Mouse (Mus musculus) monocyte, adult 2 months (primary cell): ENCODE measurements around the gene 2310030G06Rik.

Source experiments
- DNase-seq, 2 experiments: peaks; one replicate each; pipeline ENCODE4 v3.0.0; 2022; ENCODE audit warnings: low spot score in 2 of 2, low read depth in 1 of 2

The 2310030G06Rik gene

GRCm38 (mm10) chr9:50742744-50743143, 3.6 kb downstream of the 2310030G06Rik start:
- DNase-seq = no peak

- no peak for DNase-seq
Observed at GRCm38 (mm10) chr9:50742261-50742660, 4.1 kb downstream of the 2310030G06Rik start.

- no peak for DNase-seq
Observed at GRCm38 (mm10) chr9:50740867-50741784, 5.2 kb downstream of the 2310030G06Rik start.

DNA sequence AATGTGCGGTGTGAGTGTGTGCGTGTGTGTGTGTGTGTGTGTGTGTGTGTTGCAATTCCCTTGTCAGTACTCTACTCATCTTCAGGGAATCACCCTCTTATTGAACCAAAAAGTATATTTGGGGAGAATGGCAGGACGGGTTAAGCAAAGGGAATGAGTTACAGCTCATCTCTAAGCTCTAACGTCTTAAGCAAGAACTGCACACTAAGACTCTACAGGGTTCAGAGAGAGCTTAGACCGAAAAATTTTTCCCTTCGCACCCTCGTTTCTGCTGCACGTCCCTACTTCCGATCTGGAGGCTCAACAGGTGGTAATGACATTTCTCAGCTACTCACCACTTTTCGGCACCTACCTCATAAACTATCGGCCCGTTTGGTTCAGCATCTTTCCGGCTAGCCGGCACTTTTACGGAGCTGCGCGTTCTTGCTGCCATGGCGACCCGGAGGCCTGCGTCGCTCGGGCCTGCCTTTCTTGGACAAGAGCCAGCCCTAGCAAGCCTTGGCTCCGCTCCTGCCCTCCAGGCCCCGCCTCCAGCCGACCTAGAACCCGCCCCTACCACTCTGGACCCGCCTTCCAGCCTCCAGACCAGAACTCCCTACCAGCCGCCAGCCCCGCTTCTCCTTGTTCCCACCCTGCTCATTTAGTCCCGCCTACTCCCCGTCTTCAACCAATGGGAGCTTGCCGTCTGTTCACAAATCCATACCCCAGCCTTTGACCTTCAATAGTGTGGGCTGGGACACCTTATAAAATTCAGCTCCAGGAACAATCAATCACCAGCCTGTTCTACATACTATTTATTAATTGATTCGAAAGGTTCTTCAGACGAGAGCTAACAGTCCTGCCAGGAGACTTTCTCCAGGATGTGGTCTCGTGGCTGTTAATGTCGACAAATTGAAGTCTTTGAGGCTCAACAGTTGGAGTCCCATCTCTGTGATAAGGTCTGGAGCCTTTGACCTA, 7.1 kb downstream of the 2310030G06Rik start, which contains the start of gene Dixdc1:
TSS of gene Dixdc1 (minus strand) at position 604 of the 957 bp plus-strand sequence.
- peak; percentile 55 to 81 for DNase-seq

DNA sequence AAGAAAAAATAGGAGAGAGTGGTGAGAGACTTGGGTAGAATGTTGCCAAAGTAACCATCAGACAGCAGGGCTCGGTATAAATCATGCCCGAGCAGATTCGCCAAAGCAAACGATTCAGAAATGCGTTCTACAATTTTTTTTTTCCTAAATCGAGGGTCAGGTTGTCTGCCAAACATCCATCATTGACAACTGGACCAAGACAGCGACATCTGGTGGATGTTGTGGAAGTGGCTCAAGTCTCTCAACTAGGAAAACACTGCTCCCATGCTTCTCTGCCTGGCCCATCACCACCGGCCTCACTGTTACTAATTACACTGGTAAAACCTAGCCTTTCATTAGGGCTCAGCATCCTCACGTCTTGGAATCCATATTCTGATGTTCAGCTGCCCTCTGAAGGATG, 11.3 kb downstream of the 2310030G06Rik start:
- DNase-seq = no peak

- DNase-seq = no peak
Observed at GRCm38 (mm10) chr9:50732560-50732959, 13.8 kb downstream of the 2310030G06Rik start.

DNA sequence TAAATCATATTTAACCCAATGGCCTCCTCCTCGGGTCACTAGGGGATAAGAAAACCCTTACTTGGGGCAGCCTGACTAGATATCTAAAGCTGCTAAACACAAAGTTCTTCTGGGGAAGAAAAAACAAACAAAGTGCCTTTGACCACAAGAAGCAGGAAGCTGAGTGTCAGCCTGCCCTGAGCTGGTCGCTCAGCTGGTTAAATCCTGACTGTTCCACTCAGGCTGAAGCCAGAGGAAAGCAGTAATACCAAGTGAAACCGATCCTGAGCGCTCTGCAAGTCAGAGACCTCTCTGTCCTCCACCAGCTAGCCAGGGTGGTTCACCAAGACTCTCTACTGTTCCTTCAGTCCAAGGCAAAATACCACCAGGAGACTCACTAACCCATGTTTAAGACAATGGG, 16.7 kb downstream of the 2310030G06Rik start:
- no peak for DNase-seq

GRCm38 (mm10) chr9:50727925-50728651, 18.2 kb downstream of the 2310030G06Rik start:
- DNase-seq = no peak

DNA sequence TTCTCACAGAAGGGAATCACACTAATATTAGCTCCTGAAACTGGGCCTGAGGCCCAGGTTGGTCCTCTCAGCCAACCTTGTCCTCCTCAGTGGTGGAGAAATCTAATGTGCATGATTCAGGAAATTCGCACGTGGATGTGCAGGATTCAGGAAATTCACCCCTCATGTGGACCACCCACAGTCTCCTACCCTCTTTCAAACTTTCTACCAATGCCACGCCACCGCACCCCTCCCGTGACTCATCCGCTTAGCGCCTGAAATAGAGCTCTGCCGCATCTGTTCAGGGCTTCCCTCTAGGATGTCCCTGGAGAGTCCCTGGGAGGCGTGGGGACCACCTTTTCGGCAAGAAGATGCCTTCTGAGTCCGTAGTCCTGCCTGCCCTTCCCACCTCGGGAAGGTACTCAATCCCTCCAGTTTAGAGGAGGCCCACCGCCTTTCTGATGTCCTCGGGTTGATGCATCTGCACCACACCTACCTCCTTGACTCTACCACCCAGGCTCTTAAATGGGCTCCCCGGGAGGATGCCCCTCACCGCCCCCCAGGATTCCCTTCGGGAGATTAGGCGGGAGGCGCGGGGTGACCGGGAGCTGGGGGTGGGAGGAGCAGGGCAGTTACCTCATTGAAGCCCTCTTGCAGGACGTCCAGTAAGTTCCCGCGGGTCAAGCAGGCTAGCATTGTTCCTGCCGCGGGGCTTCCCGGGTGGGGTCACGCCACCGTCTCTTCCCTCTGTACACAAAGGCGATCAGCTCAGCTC, 19.0 kb downstream of the 2310030G06Rik start:
- DNase-seq = no peak

DNA sequence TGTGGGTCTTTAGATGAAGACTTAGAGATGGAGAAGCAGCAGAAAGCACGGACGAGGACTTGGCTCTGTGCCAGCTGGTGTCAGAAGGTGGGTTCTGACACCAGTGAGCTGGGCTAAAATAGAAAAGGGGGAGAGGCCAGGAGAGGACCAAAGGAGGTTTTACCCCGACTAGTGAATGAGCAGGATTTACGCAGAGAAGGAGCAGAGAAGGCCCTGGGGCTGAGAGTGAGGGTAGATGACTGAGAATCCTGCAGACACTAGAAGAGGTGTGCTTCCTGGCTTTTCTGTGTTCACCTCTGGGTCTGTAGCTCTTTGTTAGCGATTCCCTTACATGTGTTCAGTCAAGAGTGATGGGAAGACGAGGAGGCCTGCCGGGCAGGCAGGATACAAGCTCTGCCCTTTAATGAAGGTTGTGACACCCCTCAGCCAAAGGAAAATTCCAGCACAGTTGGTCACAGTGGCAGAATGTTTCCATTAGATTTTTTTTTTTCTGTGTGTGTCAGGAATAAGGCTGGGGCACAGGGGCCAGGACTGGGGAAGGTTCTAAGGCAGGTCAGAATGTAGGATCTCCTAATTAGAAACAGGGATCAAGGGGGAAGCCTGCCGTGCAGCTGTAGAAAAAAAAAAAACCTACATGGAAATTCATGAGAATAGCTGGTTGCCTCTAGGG, 20.3 kb downstream of the 2310030G06Rik start:
- DNase-seq = no peak

- DNase-seq = no peak
Observed at GRCm38 (mm10) chr9:50724661-50725330, 21.5 kb downstream of the 2310030G06Rik start.

GRCm38 (mm10) chr9:50724147-50724546, 22.2 kb downstream of the 2310030G06Rik start:
- no peak for DNase-seq

DNA sequence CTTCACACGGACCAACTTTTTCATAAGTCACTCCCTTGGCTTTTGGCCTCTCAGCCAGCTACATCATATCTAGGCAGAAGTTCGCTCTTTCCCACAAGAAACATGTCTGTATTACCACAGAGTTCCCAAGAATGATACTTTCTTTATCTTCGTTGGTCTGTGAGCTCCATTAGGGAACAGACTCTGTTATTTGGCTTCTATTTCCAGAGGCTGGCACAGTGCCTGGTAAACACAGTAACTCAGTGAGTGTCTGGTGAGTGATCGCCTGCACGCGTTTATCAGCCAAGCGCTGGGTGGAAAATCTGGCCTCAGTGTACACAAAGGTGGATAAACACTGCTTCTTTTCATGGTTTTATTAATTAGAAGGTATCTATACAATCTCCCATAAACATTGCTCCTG, 22.9 kb downstream of the 2310030G06Rik start:
- no peak for DNase-seq

- no peak for DNase-seq
Observed at GRCm38 (mm10) chr9:50722451-50722911, 23.9 kb downstream of the 2310030G06Rik start.

DNA sequence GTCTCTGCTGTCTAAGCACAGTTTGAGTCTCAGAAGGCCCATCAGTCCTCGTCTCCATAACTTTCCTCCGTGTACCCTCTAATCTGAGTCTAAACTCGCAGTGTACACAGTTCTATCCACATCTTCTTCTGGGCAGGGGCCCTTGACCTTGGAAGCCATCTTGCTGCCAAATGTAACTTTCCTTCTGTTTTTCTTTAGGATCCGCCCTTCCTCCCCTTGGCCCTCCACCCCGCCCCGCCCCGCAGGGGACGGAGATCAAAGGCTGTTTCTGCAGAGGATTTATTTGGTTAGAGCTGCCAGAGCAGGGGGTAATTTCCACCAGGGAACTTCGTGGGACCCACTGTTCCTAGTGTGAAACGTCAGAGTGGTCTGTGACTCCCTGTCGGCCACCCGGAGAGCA, 25.3 kb downstream of the 2310030G06Rik start:
- no peak for DNase-seq

- no peak for DNase-seq
Observed at GRCm38 (mm10) chr9:50718878-50719277, 27.5 kb downstream of the 2310030G06Rik start.

GRCm38 (mm10) chr9:50714188-50714587, 32.1 kb downstream of the 2310030G06Rik start:
- DNase-seq = no peak

GRCm38 (mm10) chr9:50711337-50711736, 35.0 kb downstream of the 2310030G06Rik start:
- DNase-seq = no peak

GRCm38 (mm10) chr9:50709108-50709507, 37.2 kb downstream of the 2310030G06Rik start:
- no peak for DNase-seq
